Mouse (Mus musculus): Measurements from ENCODE around the gene Srgap3. TPM values are rescaled to one million over a fixed set of nuclear protein-coding genes. Genes with fewer than 3 reads are reported as not detected.

The Srgap3 gene
- total RNA-seq, 1 experiment: 3.3 TPM

GRCm38 (mm10) chr6:112756866-112757265 lies 190.2 kb downstream of the Srgap3 start:
- DNase-seq (ENCODE audit: low read depth, low spot score): peak; percentile 15
- H3K27ac ChIP-seq (ENCODE audit: insufficient read depth, low read depth, low read length, poor library complexity, severe bottlenecking): peak overlapping the region; percentile 25; the same call in 1 of the 2 replicates
- TF ChIP-seq MAFK (IDR thresholded peaks at IDR 0.05; ENCODE audit: insufficient read depth, low read depth, low read length) (no peak), HCFC1 (IDR thresholded peaks at IDR 0.05; ENCODE audit: borderline replicate concordance, insufficient read depth, low read length) (no peak), CHD2 (IDR thresholded peaks at IDR 0.05; ENCODE audit: low read depth, low read length) (no peak)
- in situ Hi-C loops (cut with MboI; ENCODE audit: low sequenced_read_pairs in 2 of 2, unreplicated experiment in 2 of 2): no loop called here
- H3K36me3 ChIP-seq (ENCODE audit: control insufficient read depth, insufficient read depth, low read length, poor library complexity, severe bottlenecking): no peaks in the 10 kb centered on the region
- no peak overlapping the region for H3K4me3 ChIP-seq (ENCODE audit: insufficient read depth in 1 of 2, low read depth in 1 of 2, low read length in 2 of 2, poor library complexity in 1 of 2, severe bottlenecking in 1 of 2)
- peaks cover 6 to 17% of the 10 kb centered on the region in 2 experiments; a peak in 3 of 4 replicates for H3K4me1 ChIP-seq (ENCODE audit: control insufficient read depth in 2 of 2, insufficient read depth in 2 of 2, low read length in 2 of 2, poor library complexity in 1 of 2)
- H3K9ac ChIP-seq (ENCODE audit: insufficient read depth, low read depth, low read length, poor library complexity, severe bottlenecking): no peak overlapping the region
- H3K9me3 ChIP-seq (ENCODE audit: control insufficient read depth, insufficient read depth, low read depth, low read length): no peaks in the 10 kb centered on the region

- Histone ChIP-seq H3K9me3 (ENCODE audit: control insufficient read depth, insufficient read depth, low read depth, low read length) (no peaks in the 10 kb centered on the region), H3K36me3 (ENCODE audit: control insufficient read depth, insufficient read depth, low read length, poor library complexity, severe bottlenecking) (no peaks in the 10 kb centered on the region; the same call in 1 of the 2 replicates), H3K4me1 (ENCODE audit: control insufficient read depth in 2 of 2, insufficient read depth in 2 of 2, low read length in 2 of 2, poor library complexity in 1 of 2) (peaks cover 6 to 17% of the 10 kb centered on the region in 2 experiments; a peak in 3 of 4 replicates), H3K27ac (ENCODE audit: insufficient read depth, low read depth, low read length, poor library complexity, severe bottlenecking) (no peak overlapping the region), H3K9ac (ENCODE audit: insufficient read depth, low read depth, low read length, poor library complexity, severe bottlenecking) (no peak overlapping the region), H3K4me3 (ENCODE audit: insufficient read depth in 1 of 2, low read depth in 1 of 2, low read length in 2 of 2, poor library complexity in 1 of 2, severe bottlenecking in 1 of 2) (no peak overlapping the region)
- TF ChIP-seq CHD2 (IDR thresholded peaks at IDR 0.05; ENCODE audit: low read depth, low read length): no peak
- no peak for TF ChIP-seq MAFK (IDR thresholded peaks at IDR 0.05; ENCODE audit: insufficient read depth, low read depth, low read length)
- TF ChIP-seq ZNF384 (IDR thresholded peaks at IDR 0.05; ENCODE audit: low read depth, low read length): no peak
- no peak for TF ChIP-seq HCFC1 (IDR thresholded peaks at IDR 0.05; ENCODE audit: borderline replicate concordance, insufficient read depth, low read length)
- TF ChIP-seq ZC3H11A (IDR thresholded peaks at IDR 0.05; ENCODE audit: borderline replicate concordance, low read depth, low read length): no peak
- DNase-seq (ENCODE audit: low read depth, low spot score): no peak
- in situ Hi-C loops (cut with MboI; ENCODE audit: low sequenced_read_pairs in 2 of 2, unreplicated experiment in 2 of 2): no loop called here
These were observed 192.1 kb downstream of the Srgap3 start for GRCm38 (mm10) chr6:112754994-112755393.

GRCm38 (mm10) chr6:112752517-112752916 lies 194.5 kb downstream of the Srgap3 start:
- TF ChIP-seq ZNF384 (IDR thresholded peaks at IDR 0.05; ENCODE audit: low read depth, low read length) (no peak), HCFC1 (IDR thresholded peaks at IDR 0.05; ENCODE audit: borderline replicate concordance, insufficient read depth, low read length) (no peak), ZC3H11A (IDR thresholded peaks at IDR 0.05; ENCODE audit: borderline replicate concordance, low read depth, low read length) (no peak), MAFK (IDR thresholded peaks at IDR 0.05; ENCODE audit: insufficient read depth, low read depth, low read length) (no peak)
- H3K9me3 ChIP-seq (ENCODE audit: control insufficient read depth, insufficient read depth, low read depth, low read length): no peaks in the 10 kb centered on the region
- no peak overlapping the region for H3K9ac ChIP-seq (ENCODE audit: insufficient read depth, low read depth, low read length, poor library complexity, severe bottlenecking)
- peaks cover 0 to 2% of the 10 kb centered on the region in 2 experiments; a peak in 2 of 4 replicates for H3K4me1 ChIP-seq (ENCODE audit: control insufficient read depth in 2 of 2, insufficient read depth in 2 of 2, low read length in 2 of 2, poor library complexity in 1 of 2)
- no peak for DNase-seq (ENCODE audit: low read depth, low spot score)
- in situ Hi-C loops (cut with MboI; ENCODE audit: low sequenced_read_pairs in 2 of 2, unreplicated experiment in 2 of 2): no loop called here
- no peak overlapping the region for H3K27ac ChIP-seq (ENCODE audit: insufficient read depth, low read depth, low read length, poor library complexity, severe bottlenecking)
- H3K4me3 ChIP-seq (ENCODE audit: insufficient read depth in 1 of 2, low read depth in 1 of 2, low read length in 2 of 2, poor library complexity in 1 of 2, severe bottlenecking in 1 of 2): no peak overlapping the region
- no peaks in the 10 kb centered on the region; the same call in 1 of the 2 replicates for H3K36me3 ChIP-seq (ENCODE audit: control insufficient read depth, insufficient read depth, low read length, poor library complexity, severe bottlenecking)

- no peak overlapping the region for H3K4me3 ChIP-seq (ENCODE audit: insufficient read depth in 1 of 2, low read depth in 1 of 2, low read length in 2 of 2, poor library complexity in 1 of 2, severe bottlenecking in 1 of 2)
- in situ Hi-C loops (cut with MboI; ENCODE audit: low sequenced_read_pairs in 2 of 2, unreplicated experiment in 2 of 2): no loop called here
- no peak for DNase-seq (ENCODE audit: low read depth, low spot score)
These were observed 195.1 kb downstream of the Srgap3 start for GRCm38 (mm10) chr6:112752007-112752406.

GRCm38 (mm10) chr6:112742297-112742696 lies 204.8 kb downstream of the Srgap3 start:
- TF ChIP-seq CHD2 (IDR thresholded peaks at IDR 0.05; ENCODE audit: low read depth, low read length): no peak
- no peak for TF ChIP-seq MAFK (IDR thresholded peaks at IDR 0.05; ENCODE audit: insufficient read depth, low read depth, low read length)
- no peak for TF ChIP-seq HCFC1 (IDR thresholded peaks at IDR 0.05; ENCODE audit: borderline replicate concordance, insufficient read depth, low read length)
- TF ChIP-seq ZNF384 (IDR thresholded peaks at IDR 0.05; ENCODE audit: low read depth, low read length): no peak
- no peak for TF ChIP-seq ZC3H11A (IDR thresholded peaks at IDR 0.05; ENCODE audit: borderline replicate concordance, low read depth, low read length)
- H3K27ac ChIP-seq (ENCODE audit: insufficient read depth, low read depth, low read length, poor library complexity, severe bottlenecking): no peak overlapping the region
- H3K9ac ChIP-seq (ENCODE audit: insufficient read depth, low read depth, low read length, poor library complexity, severe bottlenecking): no peak overlapping the region
- in situ Hi-C loops (cut with MboI; ENCODE audit: low sequenced_read_pairs in 2 of 2, unreplicated experiment in 2 of 2): no loop called here
- no peak for DNase-seq (ENCODE audit: low read depth, low spot score)
- no peaks in the 10 kb centered on the region for H3K36me3 ChIP-seq (ENCODE audit: control insufficient read depth, insufficient read depth, low read length, poor library complexity, severe bottlenecking)
- H3K4me3 ChIP-seq (ENCODE audit: insufficient read depth in 1 of 2, low read depth in 1 of 2, low read length in 2 of 2, poor library complexity in 1 of 2, severe bottlenecking in 1 of 2): no peak overlapping the region
- no peaks in the 10 kb centered on the region for H3K9me3 ChIP-seq (ENCODE audit: control insufficient read depth, insufficient read depth, low read depth, low read length)
- no peaks in the 10 kb centered on the region; a peak in 1 of 4 replicates for H3K4me1 ChIP-seq (ENCODE audit: control insufficient read depth in 2 of 2, insufficient read depth in 2 of 2, low read length in 2 of 2, poor library complexity in 1 of 2)

More at GRCm38 (mm10) chr6:112752007-112752406, 195.1 kb downstream of the Srgap3 start:
- Histone ChIP-seq H3K9me3 (ENCODE audit: control insufficient read depth, insufficient read depth, low read depth, low read length) (no peaks in the 10 kb centered on the region), H3K36me3 (ENCODE audit: control insufficient read depth, insufficient read depth, low read length, poor library complexity, severe bottlenecking) (no peaks in the 10 kb centered on the region; the same call in 1 of the 2 replicates), H3K4me1 (ENCODE audit: control insufficient read depth in 2 of 2, insufficient read depth in 2 of 2, low read length in 2 of 2, poor library complexity in 1 of 2) (0 out of 4 replicates have a peak, but pooled peaks cover 0 to 2% of the 10 kb centered on the region in 2 experiments), H3K9ac (ENCODE audit: insufficient read depth, low read depth, low read length, poor library complexity, severe bottlenecking) (no peak overlapping the region), H3K27ac (ENCODE audit: insufficient read depth, low read depth, low read length, poor library complexity, severe bottlenecking) (no peak overlapping the region)
- TF ChIP-seq HCFC1 (IDR thresholded peaks at IDR 0.05; ENCODE audit: borderline replicate concordance, insufficient read depth, low read length) (no peak), MAFK (IDR thresholded peaks at IDR 0.05; ENCODE audit: insufficient read depth, low read depth, low read length) (no peak), ZNF384 (IDR thresholded peaks at IDR 0.05; ENCODE audit: low read depth, low read length) (no peak), ZC3H11A (IDR thresholded peaks at IDR 0.05; ENCODE audit: borderline replicate concordance, low read depth, low read length) (no peak), CHD2 (IDR thresholded peaks at IDR 0.05; ENCODE audit: low read depth, low read length) (no peak)
